Mouse (Mus musculus): ENCODE results near the gene Car3. TPM values are rescaled to one million over a fixed set of nuclear protein-coding genes. Genes with fewer than 3 reads are reported as not detected.
"Not testable (repeated sequence)": the region's sequence is repeated elsewhere in the genome, so short reads cannot be mapped to it uniquely, and the experiment has no call there.

Car3 gene
- polyA plus RNA-seq (2016; fragmentation: Nextera tagmentation; extraction: Ambion mirVana) = 12.4 and 16.6 TPM in 2 replicates

DNA sequence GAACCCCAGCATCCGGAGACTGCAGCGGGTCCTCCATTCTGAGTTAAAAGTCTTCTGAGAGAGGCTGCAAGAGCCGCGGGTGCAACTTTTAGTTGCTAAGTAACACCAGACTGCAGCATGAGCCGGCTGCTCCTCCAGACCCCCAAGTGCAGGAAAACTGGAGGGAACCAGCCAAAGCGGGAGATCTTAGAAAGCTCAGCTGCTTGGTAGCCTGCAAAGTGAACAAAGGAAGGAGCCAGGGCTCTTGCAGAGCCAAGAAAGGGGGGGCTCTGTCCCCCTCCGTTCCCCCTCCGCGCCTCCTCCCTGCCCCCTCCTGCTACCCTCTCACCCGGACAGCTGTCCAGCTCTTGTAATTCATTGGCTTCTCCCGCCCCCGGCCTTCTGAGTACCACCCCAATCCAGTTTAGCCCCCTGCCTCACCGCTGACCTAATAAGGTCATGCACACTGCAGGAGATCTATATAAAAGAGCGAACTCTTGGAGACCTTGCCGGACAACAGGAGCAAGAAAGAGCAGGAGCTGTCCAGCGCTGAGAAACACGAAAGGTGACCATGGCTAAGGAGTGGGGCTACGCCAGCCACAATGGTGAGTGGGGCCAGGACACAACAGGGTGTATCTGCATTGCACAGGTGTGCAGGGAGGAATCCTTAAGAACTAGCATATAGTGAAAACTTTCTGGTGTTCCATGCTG is at the start of gene Car3:
Gene Car3 (plus strand): TSS at position 491 of the 690 bp plus-strand sequence.
- Histone ChIP-seq H3K4me3 (peak within 1 kb of the TSS; percentile 42), H3K27ac (no peak within 1 kb of the TSS), H3K9ac (peak within 1 kb of the TSS; percentile 54), H3K27me3 (replicated peaks) (no peaks in the 10 kb centered on the region), H3K9me3 (no peaks in the 10 kb centered on the region), H3K36me3 (no peaks in the 10 kb centered on the region), H3K4me2 (replicated peaks) (peak within 1 kb of the TSS; percentile 82), H3K4me1 (peaks cover 9% of the 10 kb centered on the region)
- ATAC-seq (ENCODE audit: low FRiP score, low read depth) = peak; percentile 84
- WGBS = 2% methylated on average over 18 of the region's 18 CpGs

DNA sequence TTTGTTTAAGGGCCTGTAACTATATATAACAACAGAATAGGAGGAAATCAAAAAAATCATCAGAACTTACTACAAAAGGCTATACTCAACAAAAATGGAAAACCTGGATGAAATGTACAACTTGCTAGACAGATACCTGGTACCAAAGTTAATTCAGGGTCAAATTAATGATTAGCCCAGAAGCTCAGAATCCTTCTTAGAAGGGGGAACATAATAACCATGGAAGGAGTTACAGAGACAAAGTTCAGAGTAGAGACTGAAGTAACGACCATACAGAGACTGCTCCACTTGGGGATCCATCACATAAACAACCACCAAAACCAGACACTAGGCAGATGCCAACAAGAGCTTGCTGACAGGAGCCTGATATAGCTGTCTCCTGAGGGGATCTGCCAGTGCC is 47.9 kb upstream of the Car3 start:
- 90% methylated on average over 1 of the region's 1 CpGs for WGBS
- not testable (repeated sequence) for H3K4me2 ChIP-seq (replicated peaks); H3K9ac ChIP-seq; ATAC-seq (ENCODE audit: low FRiP score, low read depth); H3K27ac ChIP-seq; H3K36me3 ChIP-seq; H3K27me3 ChIP-seq (replicated peaks); H3K9me3 ChIP-seq; H3K4me1 ChIP-seq; H3K4me3 ChIP-seq

DNA sequence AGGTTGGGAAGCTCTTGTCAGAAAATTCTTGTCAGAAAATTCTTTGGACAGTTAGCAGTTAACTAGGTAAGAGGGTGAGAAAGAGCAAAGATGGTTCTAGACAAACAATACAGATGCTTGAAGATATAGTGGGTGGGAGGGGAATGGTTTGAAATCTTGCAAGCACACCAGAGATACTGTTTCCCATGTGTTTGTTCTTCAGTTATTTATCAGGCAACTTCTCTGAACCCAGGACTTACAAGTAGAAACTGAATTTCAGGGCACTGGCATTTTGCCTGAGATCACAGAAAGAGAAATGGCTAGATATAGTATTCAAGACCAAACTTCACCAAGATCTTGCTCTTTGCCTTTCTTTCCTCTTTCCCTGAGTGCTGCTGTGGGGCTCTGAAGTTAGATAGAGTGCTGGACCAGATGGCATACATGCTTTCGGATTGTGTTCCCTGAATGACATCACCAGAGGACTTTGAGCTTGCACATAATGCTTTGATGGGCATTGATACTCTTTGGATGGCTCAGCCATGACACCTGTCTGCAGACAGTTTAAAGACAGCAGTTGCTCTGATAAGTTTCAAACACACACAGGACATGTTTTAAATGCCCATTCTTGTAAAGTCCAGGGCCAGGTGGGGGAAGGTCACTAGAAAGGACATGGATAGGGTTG is 43.3 kb upstream of the Car3 start:
- Histone ChIP-seq H3K9me3 (no peaks in the 10 kb centered on the region), H3K36me3 (no peaks in the 10 kb centered on the region), H3K9ac (no peak overlapping the region), H3K4me3 (no peak overlapping the region), H3K4me2 (replicated peaks) (no peak overlapping the region), H3K27ac (no peak overlapping the region), H3K4me1 (no peaks in the 10 kb centered on the region), H3K27me3 (replicated peaks) (no peaks in the 10 kb centered on the region)
- no peak for ATAC-seq (ENCODE audit: low FRiP score, low read depth)
- 83% methylated on average over 1 of the region's 1 CpGs for WGBS

DNA sequence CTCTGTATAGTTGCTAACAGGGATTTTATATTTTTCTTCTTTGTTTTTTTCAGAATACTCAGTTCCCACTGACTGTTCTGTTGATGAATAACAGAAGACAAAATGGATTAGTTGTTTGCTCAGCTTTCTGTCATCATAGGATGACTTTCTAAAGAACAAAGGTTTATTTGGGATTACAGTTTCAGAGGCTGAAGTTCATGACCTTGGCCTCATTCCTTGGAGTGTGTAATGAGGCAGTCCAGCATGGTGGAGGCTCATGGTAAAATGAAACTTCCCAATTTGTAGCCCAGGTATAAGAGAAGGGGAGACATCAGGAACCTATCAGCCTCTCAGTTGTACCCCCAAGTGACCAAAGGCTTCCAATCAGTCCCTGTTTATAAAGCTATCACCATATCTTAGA is 34.4 kb upstream of the Car3 start:
- no peak overlapping the region for H3K4me3 ChIP-seq
- no peaks in the 10 kb centered on the region for H3K36me3 ChIP-seq
- H3K27ac ChIP-seq = no peak overlapping the region
- H3K9me3 ChIP-seq = no peaks in the 10 kb centered on the region
- no peaks in the 10 kb centered on the region for H3K4me1 ChIP-seq
- no peak for ATAC-seq (ENCODE audit: low FRiP score, low read depth)
- no peak overlapping the region for H3K9ac ChIP-seq
- no peaks in the 10 kb centered on the region for H3K27me3 ChIP-seq (replicated peaks)
- H3K4me2 ChIP-seq (replicated peaks) = no peak overlapping the region

DNA sequence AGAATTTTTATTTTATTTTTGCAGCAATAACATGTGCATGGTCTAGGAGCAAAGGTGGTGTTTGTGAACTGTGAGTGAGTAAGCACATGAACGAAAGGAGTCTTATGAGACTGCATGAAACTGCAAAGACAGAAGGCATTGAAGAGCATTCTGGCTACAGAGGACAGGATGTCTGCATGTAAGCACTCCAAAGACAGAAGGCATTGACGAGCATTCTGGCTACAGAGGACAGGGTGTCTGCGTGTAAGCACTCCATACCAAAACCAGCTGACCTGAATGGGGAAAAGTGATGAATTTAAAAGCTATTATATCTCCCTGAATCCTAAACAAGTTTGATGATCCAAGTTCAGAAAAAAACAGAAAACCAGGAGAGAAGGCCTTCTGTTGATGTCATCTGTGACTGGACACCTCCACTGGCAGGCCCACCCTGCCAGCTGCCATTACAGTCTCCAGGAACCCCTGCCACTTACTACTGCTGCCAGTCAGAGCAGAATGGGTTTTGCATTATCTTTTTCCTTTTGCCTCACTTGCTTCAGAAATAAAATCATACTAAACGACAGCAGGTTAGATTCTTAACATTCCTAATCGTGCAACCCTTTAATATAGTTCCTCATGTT is 32.0 kb upstream of the Car3 start:
- Histone ChIP-seq H3K4me2 (replicated peaks) (no peak overlapping the region), H3K4me3 (no peak overlapping the region), H3K27me3 (replicated peaks) (no peaks in the 10 kb centered on the region), H3K4me1 (no peaks in the 10 kb centered on the region), H3K36me3 (no peaks in the 10 kb centered on the region), H3K27ac (no peak overlapping the region), H3K9ac (no peak overlapping the region), H3K9me3 (no peaks in the 10 kb centered on the region)
- WGBS = 90% methylated on average over 5 of the region's 5 CpGs
- no peak for ATAC-seq (ENCODE audit: low FRiP score, low read depth)

DNA sequence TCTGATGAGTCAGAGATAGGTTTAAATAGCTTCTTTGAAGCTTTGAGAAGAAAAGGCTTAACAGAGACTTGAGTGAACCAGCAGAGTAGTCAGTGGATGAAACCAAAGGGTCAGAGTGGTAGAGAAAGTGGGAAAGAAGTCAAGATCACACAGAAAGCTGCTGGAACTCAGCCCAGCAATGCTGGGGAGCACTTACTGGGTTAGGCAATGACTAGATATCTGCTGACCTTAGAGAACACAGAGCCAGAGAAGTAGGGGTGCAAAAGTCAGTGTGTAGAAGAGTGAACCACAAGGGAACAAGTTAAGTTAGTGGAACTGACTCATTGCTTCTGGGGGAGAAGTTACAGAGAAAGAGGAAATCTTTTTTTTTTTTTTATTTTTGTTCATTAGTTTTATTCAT is 30.5 kb upstream of the Car3 start:
- no peaks in the 10 kb centered on the region for H3K9me3 ChIP-seq
- ATAC-seq (ENCODE audit: low FRiP score, low read depth) = no peak
- H3K36me3 ChIP-seq = no peaks in the 10 kb centered on the region
- H3K27me3 ChIP-seq (replicated peaks) = no peaks in the 10 kb centered on the region
- no peak overlapping the region for H3K27ac ChIP-seq
- no peak overlapping the region for H3K9ac ChIP-seq
- no peaks in the 10 kb centered on the region for H3K4me1 ChIP-seq
- no peak overlapping the region for H3K4me3 ChIP-seq
- H3K4me2 ChIP-seq (replicated peaks) = no peak overlapping the region

DNA sequence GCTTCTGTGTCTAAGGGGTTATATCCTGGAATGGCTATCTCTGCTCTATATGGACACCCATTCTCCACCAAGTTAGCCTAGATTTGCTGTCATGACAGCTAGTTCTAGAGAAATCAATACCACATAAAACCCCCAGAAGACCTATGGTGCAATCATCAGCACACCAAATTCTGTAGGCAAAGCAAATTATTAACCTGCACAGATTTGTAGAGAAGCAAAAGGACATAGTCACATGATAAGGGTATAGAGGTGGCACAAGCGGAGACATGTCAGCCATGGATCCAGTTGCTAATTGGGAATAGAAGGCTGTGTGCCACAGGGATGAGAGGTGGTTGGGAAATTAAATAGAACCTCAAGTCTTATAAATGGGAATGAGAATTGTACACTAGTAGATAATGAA is 24.4 kb upstream of the Car3 start:
- Histone ChIP-seq H3K9ac (no peak overlapping the region), H3K36me3 (no peaks in the 10 kb centered on the region), H3K9me3 (no peaks in the 10 kb centered on the region), H3K4me2 (replicated peaks) (no peak overlapping the region), H3K27ac (no peak overlapping the region), H3K4me1 (no peaks in the 10 kb centered on the region), H3K27me3 (replicated peaks) (no peaks in the 10 kb centered on the region), H3K4me3 (no peak overlapping the region)
- WGBS = 91% methylated on average over 1 of the region's 1 CpGs
- ATAC-seq (ENCODE audit: low FRiP score, low read depth) = no peak

DNA sequence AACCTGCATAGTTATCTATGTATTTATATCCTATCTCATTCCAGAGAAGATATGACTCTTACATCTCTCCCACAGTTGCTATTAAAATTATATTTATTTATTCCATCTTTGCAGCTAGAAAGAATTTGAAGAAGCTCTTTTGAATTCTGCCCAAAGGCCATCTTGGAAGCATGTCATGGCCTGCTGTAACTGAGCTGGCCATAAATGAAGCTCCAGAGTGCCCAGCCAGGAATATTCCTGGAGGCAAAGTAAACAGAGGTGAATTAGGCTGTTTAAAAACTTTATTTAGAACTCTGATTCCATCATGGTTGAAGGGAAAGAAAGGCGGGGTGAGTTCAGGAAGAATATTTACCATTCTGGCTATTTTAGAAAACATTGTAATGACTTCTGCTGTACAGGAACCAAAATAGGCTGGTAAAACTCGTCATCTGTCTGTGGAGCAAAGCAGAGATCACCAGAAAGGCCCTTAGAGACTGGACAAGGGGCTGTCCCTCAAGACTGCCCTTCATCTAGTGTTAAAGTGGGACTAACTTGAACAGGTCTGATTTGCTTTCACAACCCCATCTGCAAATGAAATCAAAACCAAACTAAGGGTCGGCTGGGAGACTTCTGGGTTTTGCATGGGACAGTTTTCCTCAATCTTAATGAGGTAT is 23.7 kb upstream of the Car3 start:
- 79% methylated on average over 3 of the region's 3 CpGs for WGBS
- no peaks in the 10 kb centered on the region for H3K36me3 ChIP-seq
- H3K4me1 ChIP-seq = no peaks in the 10 kb centered on the region
- H3K4me3 ChIP-seq = no peak overlapping the region
- H3K27me3 ChIP-seq (replicated peaks) = no peaks in the 10 kb centered on the region
- H3K27ac ChIP-seq = no peak overlapping the region
- no peak overlapping the region for H3K9ac ChIP-seq
- H3K4me2 ChIP-seq (replicated peaks) = no peak overlapping the region
- H3K9me3 ChIP-seq = no peaks in the 10 kb centered on the region
- no peak for ATAC-seq (ENCODE audit: low FRiP score, low read depth)

DNA sequence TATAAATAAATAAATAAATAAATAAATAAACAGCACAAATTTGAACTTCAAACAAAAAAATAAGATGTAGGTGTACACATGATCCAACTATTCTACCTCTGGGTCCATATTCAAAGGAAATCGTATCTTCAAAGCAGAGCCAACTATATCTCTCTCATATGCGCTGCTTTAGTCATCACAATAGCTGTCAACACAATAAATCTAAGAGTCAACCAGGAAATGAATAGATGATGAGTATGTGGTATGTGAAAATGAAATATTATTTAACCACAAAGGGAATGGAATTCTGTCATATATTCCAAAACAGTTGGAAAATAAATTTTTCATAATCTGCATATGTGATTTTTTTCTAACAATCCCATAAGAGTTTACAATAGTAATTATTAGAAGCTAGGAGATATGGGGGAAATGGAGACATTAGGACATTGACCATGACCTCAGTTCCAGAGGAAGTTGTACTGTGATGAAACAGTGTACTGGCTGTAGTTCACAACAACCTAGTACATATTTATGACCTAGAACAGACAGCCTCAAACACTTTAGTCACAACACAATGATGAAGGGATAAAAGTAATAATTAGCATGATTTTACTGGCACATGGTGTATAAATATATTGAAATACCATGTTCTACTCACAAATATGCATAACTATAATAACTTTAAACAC is 14.6 kb upstream of the Car3 start:
- Histone ChIP-seq H3K4me2 (replicated peaks) (no peak overlapping the region), H3K27ac (no peak overlapping the region), H3K4me3 (no peak overlapping the region), H3K27me3 (replicated peaks) (no peaks in the 10 kb centered on the region), H3K4me1 (no peaks in the 10 kb centered on the region), H3K9ac (no peak overlapping the region), H3K36me3 (no peaks in the 10 kb centered on the region), H3K9me3 (no peaks in the 10 kb centered on the region)
- 94% methylated on average over 2 of the region's 2 CpGs for WGBS
- no peak for ATAC-seq (ENCODE audit: low FRiP score, low read depth)

DNA sequence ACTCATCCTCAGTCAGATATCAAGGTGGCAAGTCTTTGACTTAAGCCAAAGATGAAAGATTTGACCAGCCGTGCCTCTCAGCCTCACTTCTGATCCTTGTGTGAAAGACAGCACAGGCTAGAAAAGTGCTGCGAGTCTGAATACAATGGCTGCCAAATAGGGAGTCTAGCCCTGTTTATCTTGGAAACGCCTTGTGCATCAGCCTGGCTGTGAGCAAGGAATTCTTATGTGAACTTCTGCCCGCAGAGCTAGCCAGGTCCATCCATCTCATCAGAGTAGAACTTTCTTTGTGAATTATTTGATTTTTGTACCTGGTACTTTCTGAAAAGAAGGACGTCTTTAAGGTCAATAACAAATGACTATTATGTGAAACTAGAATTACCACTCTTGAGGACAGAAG is 9.3 kb upstream of the Car3 start:
- H3K4me3 ChIP-seq = no peak overlapping the region
- 85% methylated on average over 5 of the region's 5 CpGs for WGBS
- no peaks in the 10 kb centered on the region for H3K27me3 ChIP-seq (replicated peaks)
- ATAC-seq (ENCODE audit: low FRiP score, low read depth) = no peak
- no peaks in the 10 kb centered on the region for H3K4me1 ChIP-seq
- no peaks in the 10 kb centered on the region for H3K36me3 ChIP-seq
- H3K9me3 ChIP-seq = no peaks in the 10 kb centered on the region
- no peak overlapping the region for H3K9ac ChIP-seq
- H3K27ac ChIP-seq = no peak overlapping the region
- no peak overlapping the region for H3K4me2 ChIP-seq (replicated peaks)

DNA sequence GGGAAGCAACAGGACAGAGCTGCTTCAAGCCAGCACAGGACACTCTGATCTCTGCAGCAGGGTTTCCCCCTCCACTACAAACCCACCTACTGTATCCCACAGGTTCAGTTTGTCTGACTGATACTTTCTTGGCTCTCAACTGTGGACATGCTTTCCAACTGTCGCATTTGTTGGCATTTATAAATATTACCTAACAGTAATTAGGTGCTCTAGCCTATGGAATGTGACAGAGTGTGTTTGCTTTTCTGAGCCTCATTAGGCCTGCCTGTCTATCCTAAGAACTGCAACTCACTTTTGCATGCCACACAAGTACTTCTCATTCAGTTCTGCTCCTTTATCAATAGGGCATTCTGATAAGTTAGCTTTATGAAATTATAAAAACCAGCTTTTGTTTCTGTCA is 8.9 kb upstream of the Car3 start:
- ATAC-seq (ENCODE audit: low FRiP score, low read depth) = no peak
- Histone ChIP-seq H3K27me3 (replicated peaks) (no peaks in the 10 kb centered on the region), H3K27ac (no peak overlapping the region), H3K9ac (no peak overlapping the region), H3K36me3 (no peaks in the 10 kb centered on the region), H3K4me3 (no peak overlapping the region), H3K4me2 (replicated peaks) (no peak overlapping the region), H3K9me3 (no peaks in the 10 kb centered on the region), H3K4me1 (no peaks in the 10 kb centered on the region)
- WGBS = 79% methylated on average over 1 of the region's 1 CpGs

DNA sequence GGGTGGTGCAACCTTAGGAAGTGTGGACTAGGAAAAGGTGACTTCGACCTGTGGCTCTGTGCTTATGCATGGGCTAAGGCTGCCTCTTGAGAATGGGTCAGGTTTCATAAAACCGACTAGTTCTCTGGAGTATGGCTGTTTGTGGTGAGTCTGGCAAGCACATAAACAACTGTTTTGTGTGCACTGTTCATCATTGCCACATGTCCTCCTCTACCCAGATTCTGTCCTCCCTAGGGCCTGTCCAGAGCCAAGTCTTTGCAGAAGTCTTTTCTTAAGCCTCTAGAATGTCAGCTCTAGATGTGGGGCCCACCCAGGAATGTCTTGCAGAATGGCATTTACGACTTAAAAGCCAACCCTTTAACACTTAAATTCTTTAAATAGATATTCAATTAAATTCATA is 5.4 kb upstream of the Car3 start:
- H3K27ac ChIP-seq = no peak overlapping the region
- H3K9me3 ChIP-seq = no peaks in the 10 kb centered on the region
- H3K9ac ChIP-seq = no peak overlapping the region
- H3K4me3 ChIP-seq = no peak overlapping the region
- peaks cover 4% of the 10 kb centered on the region; the same call in 1 of the 2 replicates for H3K4me1 ChIP-seq
- H3K36me3 ChIP-seq = no peaks in the 10 kb centered on the region
- no peak for ATAC-seq (ENCODE audit: low FRiP score, low read depth)
- 84% methylated on average over 3 of the region's 3 CpGs for WGBS
- H3K27me3 ChIP-seq (replicated peaks) = no peaks in the 10 kb centered on the region
- no peak overlapping the region for H3K4me2 ChIP-seq (replicated peaks)

Measured in neural tube, embryonic 12.5 days (tissue).